Mouse (Mus musculus): ENCODE results near the gene Dnmt1.
"Not testable (repeated sequence)": the region's sequence is repeated elsewhere in the genome, so short reads cannot be mapped to it uniquely, and the experiment has no call there.

Gene Dnmt1

DNA sequence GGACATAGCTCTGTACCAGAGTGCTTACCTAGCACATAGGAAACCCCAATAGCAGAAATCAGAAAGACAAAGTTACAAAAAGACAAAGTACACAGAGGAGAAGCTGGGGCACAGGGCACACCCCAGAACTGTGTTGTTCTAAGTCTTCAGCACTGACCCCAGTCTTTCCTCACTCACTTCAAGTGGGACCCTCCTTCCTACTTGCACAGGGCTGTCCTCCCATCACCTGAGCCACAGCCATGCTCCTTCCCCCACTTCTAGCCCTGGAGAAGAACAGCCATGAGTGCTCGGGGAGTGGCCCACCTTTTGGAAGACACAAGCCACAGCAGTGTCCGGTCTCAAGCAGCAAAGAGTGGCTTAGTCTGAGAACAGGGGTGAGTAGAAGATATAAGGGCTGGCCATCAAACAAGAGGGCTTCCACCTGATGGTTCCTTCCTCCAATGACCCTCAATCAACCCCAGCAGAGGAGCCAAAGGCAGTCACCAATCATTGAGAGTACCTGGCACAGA lies at the start of gene Dnmt1:
TSS of gene Dnmt1 (minus strand) at position 459 of the 509 bp plus-strand sequence.
- no peak for DNase-seq

DNA sequence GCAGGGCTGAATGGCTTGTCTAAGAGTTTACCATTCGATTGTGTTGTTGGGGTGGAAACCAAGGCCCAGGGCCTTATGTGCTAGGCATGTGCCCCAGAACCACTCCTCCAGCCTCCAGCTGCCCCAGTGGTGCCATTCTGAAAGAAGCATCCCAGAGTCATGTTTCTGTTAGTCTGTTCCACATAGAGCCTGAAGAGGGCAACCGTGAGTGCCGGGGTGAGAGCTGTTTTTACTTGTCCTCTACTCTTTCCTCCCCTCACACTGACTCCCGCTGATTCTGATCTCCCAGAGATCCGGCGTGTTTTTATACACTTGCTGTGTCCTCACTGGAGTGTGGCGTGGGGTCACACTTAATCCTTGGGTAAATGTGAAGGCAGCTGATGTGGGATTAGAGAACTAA lies 48.3 kb upstream of the Dnmt1 start:
- DNase-seq: no peak

DNA sequence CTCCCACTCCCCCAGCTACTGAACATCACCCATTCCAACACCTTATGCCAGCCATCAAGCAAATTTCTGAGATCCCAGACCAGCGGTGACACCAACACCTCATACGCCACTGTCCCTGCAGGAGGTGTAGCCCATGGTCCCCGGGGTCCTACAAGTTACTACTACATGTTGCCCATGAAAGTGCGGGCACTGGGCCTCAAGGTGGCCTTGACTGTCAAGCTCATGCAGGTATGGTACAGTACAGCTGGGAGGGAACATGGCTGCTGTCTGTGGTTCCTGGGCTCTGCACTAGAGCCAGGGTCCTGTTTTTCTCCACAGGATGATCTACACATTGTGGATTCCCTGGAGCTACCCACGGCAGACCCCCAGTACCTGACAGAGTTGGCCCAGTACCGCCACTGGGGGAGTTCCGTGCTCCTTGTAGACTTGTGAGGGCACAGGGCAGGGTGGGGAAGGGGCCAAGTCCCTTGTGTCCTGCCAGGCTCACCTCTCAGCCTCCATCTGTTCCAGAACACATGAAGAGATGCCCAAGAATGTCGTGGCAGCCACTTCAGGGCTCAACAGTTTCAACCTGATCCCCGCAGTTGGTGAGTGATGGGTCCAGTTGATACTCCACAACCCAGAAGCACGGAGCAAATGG lies 47.7 kb upstream of the Dnmt1 start:
- no peak for DNase-seq

DNA sequence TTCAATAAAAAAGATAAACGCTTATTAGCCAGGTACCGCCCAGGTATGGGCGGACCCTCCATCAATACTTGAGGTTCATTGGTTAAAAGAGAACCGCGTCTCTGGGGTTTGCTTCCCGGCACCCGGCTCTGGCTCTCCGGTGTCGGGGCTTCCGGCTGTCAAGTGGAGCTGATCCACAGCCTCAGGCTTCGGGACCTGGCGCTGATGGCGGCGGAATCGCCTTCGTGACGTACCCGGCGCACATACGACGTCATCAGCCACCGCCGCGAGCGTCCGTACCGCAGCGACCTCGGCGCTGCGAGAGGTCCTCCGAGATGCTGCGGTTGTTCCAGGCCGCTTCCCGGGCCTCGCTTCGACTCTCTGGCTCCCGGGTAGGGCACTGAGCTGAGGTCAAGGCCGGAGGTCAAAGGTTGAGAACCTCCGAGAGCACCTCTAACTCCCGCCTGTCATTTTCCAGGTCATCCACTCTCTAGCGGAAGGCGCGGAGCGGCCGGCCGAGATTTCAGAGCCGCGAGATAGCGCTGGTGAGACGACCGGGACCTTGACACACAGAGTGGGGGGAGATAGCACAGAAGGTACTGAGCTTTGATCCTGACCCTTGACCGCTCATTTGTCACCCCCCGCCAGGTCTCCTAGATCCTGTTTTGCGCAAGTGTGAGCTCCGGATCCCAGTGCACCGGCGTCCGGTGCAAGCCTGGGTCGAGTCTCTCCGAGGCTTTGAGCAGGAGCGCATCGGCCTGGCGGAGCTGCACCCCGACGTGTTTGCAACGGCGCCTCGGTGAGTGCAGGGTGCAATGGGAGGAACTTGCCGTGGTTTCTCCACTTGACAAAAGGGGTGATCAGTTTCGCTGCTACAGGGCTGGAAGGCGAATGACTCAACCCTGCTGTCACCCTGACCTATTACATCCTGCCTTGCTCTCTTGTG lies 43.2 kb upstream of the Dnmt1 start, which contains the start of gene Mrpl4:
TSS of gene Mrpl4 (plus strand) at position 112 of the 925 bp plus-strand sequence.
- peak; percentile 95 to 97 for DNase-seq

DNA sequence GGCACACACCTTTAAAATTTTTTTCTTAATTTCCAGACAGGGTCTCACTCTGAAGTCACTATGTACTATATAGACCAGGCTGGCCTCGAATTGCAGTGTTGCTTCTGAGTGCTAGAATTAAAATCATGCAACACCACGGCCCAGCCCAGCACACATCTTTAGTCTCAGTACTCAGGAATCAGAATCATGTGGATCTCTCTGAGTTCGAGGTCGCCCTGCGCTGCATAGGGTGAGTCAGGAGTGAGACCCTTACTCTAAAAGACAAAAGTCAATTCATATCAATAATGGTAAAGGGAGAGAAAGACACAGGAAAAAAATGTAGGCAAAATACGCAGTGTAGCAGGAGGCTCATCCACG lies 42.6 kb upstream of the Dnmt1 start:
- DNase-seq: no peak

DNA sequence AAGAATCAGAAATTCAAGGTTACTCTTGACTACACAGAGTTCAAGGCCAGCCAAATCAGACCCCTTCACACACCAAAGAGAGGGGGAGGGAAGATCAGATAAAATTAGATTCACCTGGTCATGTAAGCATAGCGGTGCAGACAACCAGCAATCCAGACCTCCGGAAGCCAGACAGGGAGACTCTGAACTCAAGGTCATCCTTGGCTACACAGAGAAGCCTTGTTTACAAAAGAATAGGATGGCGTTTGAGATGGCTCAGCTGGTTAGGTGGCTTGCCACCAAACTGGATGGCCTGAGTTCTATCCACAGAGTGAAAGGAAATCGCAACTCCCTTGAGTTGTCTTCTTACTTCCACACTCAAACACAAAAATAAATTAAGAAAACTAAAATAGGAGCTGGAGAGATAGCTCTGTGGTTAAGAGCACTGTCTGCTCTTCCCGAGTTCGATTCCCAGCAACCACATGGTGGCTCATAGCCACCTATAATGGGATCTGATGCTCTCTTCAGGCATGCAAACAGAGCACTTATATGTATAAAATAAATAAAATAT lies 42.0 kb upstream of the Dnmt1 start:
- DNase-seq: no peak

DNA sequence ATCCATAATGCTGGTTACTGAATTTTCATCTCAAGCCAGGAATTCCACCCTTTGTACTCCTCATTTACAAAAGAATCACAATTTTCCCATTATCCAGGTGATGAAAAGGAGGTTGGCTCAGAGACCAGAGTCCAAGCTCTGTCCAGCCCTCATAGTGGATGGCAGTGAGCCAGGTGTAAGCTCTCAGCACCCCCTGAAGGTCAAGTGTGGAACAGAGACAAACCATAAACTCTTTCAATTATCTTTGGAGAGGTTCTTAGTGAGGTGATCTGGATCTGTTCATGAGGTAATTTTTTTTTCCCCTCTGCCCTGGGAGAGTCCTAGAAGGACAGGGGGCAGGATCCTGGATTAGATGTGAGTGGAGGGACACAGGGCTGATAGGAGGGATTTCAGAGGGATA lies 41.1 kb upstream of the Dnmt1 start:
- DNase-seq: peak in 1 of 2 experiments; percentile 45

DNA sequence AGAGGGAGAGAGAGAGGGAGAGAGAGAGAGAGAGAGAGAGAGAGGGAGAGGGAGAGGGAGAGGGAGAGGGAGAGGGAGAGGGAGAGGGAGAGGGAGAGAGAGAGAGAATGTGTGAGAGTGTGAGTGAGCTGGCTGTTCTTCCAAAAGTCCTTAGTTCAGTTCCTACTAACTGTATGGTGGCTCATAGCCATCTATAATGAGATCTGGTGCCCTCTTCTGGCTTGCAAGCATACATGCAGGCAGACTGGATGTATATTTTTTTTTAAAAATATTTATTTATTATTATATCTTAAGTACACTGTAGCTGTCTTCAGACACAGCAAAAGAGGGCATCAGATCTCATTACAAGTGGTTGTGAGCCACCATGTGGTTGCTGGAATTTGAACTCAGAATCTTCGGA lies 38.6 kb upstream of the Dnmt1 start:
- not testable (repeated sequence) for DNase-seq

DNA sequence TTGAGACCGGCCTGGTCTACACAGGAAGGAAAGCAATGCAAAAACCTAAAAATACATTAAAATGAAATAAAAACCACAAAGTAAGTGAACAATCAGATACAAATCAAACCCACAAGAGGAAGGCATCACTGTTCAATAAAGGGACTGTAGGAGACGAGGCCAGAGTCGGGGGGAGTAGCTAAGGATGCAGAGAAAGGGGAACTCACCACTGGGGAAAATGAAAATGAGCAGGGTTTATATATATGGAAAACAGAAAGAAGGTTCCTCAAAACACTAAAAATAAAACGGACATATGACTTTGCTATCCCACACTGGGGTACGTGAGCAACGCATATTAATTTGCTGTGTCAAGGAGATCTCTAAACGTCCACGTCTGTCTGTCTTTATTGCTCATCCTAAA lies 37.4 kb upstream of the Dnmt1 start:
- DNase-seq: no peak

DNA sequence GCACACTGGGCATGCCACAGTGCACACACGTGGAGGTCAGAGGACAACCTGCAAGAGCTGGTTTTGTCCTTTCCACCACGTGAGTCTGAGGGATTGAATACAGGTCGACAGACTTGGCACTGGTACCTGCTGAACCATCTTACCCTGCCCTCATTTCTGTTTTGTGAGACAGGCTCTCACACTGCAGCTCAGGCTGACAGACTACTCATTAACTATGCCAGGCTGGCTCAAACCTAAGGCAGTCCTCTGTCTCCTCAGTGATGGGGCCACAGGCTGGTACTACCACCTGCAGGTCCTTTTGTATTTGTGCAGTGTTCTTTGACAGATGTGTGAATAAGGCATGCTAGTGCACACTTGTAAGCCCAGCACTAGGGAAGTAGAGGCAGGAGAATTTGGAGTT lies 35.4 kb upstream of the Dnmt1 start:
- no peak for DNase-seq

DNA sequence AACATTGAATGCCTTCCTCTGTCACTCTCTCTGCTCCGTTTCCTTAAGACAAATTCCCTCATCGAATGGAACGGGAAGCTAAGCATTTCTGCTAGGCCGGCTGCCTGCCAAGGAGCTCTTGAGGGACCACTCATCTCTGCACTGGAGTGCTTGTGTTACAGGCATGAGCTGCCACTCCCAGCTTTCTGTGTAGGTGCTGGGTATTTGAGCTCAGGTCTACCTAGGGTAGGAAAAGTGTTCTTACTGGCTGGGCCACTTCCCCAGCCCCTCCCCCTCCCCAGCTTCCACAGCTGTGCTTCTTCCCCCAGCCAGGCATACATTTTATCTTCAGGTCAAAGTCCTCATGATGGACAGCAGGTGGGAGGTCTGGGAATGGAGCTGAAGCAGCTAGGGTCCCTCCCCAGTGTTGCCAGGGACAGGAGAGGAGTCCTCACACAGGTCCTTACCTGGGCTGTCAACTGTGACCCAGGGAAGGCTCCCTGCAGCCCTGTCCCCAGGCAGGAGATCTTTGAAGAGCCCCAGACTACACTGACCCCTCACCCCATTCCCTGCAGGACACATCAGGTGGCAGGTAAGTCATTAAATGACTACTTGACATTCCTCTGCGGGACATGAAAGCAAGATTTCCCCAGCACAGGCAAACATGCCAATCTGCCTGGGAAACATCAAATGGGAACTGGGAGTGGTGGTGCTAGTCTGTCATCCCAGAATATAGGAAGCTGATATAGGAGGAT lies 33.6 kb upstream of the Dnmt1 start:
- no peak for DNase-seq

DNA sequence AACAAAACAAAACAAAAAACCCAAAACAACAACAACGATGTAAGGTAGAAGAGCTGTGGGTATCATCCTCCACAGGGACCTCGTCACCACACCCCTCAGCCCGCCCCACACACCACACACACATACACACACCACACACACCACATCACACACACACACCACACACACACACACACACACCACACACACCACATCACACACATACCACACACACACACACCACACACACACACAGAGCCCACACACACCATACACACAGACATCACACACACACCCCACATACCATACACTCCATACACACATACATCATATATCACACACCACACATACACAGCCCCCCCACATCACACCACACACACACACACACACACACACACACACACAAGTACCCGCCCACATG lies 31.9 kb upstream of the Dnmt1 start:
- DNase-seq: no peak

DNA sequence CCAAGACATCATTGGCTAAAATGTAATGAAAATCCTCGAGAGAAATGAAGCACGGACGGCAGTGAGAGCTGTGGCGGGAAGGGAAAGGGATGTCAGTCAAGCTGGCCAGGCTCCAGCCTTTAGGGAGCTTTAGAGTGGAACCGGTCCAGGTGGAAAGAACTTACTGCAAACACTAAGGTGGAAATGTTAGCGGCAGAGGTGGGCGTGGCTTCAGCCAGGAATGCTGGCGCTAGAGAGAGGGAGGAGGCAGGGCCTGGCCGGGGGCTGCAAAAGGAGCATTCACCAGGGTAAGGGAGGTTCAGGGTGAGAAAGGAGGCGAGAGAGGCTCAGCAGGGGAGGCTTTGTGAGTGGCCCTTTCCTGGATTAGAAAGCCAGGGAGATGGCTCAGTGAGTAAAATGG lies 31.2 kb upstream of the Dnmt1 start:
- peak; percentile 31 to 37 for DNase-seq

DNA sequence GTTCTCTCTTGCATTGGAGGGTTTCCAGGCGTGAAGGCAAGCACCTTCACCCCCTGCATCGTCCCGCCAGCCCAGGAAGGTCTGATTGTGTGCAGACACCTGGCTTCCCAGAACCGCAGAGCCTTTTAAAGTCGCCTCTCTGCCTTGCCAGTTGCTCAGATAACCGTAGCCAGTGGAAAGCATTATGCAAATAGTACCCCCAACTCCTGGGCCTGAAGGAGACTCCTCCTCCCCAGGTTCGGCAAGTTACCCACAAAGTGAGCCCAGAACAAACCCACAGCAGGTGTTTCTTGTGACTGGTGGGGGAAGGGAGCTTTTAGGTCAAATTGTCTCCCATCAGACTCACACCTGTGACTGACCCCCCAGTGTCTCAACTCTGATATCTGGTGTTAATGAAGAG lies 28.3 kb upstream of the Dnmt1 start:
- DNase-seq: no peak

DNA sequence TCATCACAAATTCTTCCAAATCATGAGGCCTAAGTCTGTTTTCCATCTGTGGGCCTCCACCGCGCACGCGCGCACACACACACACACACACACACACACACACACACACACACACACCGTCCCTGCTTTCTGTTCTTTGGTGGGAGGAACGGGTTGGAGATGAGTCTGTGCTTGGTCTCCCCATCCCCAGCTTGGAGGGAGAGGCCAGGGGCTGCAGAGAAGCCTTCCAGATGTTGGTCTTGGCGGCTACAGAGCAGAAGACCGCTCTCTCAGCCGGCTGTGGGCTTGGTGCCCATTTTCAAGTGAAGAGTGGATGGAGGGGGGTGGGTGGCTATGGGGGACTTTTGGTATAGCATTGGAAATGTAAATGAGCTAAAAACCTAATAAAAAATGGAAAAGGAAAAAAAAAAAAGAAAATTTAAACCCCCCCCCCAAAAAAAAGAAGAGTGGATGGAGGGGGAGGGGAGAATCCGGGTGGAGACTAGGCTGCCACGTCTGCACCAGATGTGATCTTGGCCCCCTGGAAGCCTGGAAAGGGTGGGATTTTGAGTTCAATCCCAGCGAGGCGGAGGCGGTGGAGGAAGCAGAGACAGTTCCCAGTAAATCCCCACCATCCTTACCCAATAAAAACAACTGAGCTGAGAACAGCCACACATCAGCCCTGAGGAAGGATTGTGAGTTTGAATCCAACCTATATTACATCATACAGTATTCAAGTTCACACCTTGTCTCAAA lies 27.4 kb upstream of the Dnmt1 start:
- DNase-seq: no peak

DNA sequence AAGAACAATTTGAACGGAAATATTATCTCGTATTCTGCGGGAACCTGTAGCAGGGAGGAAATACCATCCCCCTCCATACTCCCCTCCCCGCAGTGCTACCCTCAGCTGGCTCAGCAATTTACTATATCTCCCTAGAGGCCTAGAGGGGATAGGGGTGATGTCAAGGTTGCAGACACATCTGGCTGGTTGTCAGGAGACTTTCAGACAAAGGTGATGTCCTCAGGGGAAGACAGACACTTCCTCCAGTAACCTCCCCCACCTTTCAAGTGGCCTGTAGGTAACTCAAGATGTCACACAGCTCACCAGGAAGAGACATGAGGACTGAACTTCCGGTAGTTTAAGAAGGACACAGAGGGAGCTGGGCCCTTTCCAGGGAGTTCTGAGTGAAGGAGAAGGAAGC lies 23.5 kb upstream of the Dnmt1 start:
- no peak for DNase-seq

DNA sequence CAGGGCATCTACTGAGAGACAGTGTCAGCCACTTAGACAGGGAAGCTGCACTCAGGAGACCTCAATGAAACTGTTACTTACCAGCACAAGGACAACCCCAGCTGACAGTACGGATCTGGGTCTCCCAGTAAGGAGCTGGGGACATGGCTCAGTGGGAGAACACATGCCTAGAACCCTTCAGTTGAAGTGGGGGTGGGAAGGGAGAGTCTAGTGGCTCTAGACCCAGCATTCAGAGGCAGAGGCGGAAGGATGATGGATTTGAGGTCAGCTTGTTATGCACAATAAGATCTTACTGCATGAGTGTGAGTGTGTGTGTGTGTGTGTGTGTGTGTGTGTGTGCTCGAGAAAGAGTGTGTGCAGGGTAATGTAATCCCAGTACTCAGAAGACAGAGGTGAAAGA lies 22.5 kb upstream of the Dnmt1 start:
- DNase-seq: no peak

DNA sequence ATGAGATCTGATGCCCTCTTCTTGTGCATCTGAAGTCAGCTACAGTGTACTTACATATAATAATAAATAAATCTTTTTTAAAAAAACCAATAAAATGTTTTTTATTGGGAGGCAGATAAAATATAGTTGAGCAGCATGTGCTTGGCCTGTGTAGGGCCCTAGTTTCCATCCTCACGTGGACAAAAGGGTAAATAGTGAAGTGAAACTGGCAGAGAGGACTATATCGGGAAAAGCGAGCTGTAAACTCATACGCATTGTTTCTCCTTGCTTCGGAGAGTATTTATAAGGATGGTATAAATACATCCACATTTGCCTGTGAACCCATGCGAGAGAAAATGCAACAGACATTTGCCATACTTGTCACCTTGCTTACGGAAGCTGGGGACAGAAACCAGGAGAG lies 20.1 kb upstream of the Dnmt1 start:
- DNase-seq: no peak

DNA sequence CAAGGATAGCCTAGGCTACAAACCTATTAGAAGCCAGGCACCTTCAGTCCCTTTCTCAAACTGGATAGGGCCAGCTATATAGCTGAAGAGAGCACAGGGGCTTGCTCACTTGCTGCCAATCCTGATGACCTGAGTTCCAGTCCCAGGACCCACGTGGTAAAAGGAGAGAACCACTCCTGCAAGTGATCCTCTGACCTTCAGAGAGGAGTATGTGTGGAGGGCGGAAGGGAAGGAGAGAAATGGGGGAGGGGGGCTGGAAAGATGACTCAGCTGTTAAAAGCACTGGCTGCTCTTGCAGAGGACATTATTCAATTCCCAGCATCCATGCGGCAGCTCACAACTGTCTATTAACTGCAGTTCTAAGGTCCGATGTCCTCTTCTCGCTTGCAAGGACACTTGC lies 19.5 kb upstream of the Dnmt1 start:
- DNase-seq: no peak

DNA sequence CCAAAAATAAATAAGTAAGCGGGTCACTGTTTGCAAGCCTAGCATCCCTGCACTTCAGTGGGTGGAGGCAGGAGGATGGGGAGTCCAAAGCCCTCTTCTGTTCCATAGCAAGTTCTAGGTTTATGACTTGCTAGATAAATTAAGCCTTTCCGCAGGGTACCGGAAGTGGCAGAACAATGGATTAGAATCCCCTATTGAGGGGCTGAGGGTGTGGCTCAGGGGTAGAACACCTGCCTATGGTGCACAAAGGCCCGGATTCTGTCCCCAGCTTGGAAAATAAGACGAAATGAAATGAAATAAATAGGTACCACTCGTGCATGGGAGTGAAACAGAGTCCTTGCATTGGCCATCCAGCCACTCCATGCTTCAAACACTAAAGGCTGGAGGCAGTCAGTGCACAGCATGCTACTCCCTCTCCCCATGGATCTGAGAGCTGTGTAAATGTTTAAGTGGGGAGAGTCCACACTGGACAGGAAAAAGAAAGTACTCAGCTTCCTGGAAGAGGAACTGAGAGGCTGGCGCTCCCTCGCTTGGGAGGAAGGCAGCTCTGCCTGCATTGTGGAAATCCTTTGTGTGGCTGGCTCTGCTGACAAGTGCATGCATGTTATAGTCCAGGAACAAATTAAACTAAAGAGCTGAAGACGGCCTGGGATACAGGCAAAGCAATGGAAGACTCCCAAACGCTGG lies 18.9 kb upstream of the Dnmt1 start:
- DNase-seq: no peak

DNA sequence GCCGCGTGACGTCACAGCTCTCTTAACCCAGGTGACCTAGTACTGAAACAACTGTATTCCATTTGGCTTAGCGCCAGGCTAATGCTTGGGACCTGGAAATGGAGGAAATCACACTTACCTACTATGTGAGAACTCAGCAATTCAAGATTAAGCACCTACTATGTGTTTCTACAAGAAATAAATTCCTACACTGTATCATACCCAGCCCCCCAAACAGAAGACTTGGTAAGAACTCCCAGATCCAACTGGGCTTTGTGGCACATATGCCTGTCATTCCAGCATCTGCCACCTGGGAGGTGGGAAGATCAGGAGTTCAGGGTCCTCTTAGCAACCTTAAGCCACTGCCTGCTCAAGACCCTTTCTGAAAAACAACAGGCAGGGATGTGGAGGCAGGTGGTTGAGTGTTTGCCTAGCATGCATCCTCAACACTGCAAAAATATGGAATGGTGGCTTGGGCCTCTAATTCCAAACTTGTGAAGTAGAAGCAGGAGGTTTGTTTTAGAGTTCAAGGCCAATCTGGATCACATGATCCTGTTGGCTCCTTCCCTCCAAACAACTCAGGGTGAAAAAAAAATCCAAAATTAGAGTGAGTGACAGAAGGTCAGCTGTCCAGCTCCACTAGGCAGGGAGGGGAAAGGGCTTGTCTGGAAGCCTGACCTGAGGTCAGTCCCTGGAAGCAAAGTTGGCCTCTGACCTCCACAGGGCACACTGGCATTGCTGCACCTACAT lies 17.4 kb upstream of the Dnmt1 start:
- DNase-seq: no peak

All from cerebellum, postnatal 14 days (tissue).